Mouse (Mus musculus) erythroblast, embryonic 14.5 days (primary cell): Measurements from ENCODE around the gene Fance.

Experiments used
- GATA1 ChIP-seq: IDR thresholded peaks from 2 replicates; pipeline ENCODE4 v1.6.1; 2012; ENCODE audit warnings: low read length, inconsistent platforms, mixed read lengths
- TAL1 ChIP-seq: IDR thresholded peaks from 3 replicates; pipeline ENCODE4 v1.6.1; 2012; ENCODE audit warnings: low read length, inconsistent platforms, mixed read lengths

DNA sequence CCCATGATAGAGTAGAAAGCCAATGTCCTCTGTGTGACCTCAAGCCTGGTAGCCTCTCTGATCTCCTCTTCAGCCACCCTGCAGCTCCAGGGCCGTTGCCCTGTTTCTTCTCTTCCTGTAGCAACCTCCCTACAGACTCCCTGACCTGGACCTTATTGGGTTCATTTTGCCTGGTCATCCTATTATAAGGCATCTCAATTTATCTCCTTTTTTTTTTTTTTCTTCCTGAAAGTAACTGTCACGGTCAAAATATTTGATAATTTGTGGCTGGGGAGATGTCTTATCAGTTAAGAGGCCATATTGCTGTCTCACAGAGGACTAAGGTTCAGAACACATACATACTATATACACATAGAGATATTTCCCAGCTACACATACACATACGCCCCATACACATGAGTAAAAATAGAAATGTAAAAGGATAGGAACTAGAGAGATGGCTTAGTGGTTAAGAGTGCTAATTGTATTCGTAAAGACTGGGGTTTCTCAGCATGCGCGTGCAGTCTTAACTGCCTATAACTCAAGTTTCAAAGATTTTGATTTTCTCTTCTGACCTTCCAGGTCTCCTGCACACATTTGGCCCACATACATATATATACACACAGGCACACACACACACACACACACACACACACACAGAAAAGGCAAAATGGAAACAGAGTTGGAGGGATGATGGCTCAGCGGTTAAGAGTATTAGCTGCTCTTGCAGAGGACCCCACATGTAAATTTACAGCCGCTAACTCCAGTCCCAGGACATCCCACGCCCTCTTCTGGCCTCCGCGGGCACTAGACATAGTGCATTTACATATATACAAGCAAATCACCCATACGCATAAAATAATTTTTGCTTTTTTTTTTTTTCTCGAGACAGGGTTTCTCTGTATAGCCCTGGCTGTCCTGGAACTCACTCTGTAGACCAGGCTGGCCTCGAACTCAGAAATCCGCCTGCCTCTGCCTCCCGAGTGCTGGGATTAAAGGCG, 797 bp upstream of the Fance start:
- TF ChIP-seq GATA1: no peak
- TF ChIP-seq TAL1: no peak
